Mouse (Mus musculus) G1E-ER4 (cell line): ENCODE measurements around the gene Nhlrc2. TPM values are rescaled to one million over a fixed set of nuclear protein-coding genes. Genes with fewer than 3 reads are reported as not detected.

ENCODE experiments used
- GATA1 ChIP-seq: IDR thresholded peaks from one replicate; pipeline ENCODE4 v1.8.0; 2012; ENCODE audit warnings: low read length, inconsistent platforms
- polyA plus RNA-seq: library from polyadenylated mRNA; stranded (reverse); fragments of >175 nt; gene quantifications from 2 replicates; pipeline ENCODE4 v1.2.3, GENCODE M21; 2012

The Nhlrc2 gene
- polyA plus RNA-seq, 1 experiment, result 9.9 TPM

DNA sequence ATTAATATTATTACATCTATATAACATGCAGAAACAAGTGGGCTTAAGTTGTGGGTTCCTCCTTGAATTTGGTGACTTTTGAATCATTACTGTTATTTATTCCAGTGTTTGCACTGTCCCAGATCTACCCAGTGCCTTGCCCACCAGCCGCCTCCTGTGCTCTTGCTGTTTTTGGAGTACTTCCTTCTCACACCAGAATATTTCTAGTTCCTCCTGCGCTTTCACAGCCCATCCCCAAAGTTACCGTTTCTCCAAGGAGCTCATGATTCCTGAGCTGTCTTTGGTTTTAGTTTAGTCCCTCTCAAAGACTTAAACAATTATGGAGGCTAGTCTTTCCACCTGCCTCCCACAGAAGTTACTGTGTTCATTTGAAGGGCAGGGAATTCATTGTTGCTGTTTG lies 15.4 kb downstream of the Nhlrc2 start:
- no peak for TF ChIP-seq GATA1

DNA sequence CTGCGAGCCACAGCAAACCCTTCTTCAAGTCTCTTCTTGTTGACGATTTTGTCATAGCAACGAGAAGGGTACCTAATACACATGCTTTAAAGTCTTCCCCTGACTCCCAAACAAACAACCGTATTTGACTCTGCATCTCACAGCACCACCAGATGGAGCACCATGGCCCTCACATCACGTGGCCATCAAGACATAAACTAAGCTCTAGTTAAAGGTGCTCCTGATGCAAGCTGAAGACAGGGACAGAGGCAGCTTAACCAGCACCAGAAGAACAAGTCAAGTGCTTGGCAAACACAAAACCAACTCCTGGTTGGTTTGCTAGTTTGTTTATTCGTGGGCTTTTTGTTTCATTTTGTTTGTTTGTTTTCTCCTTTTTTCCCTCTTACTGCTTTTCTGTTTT lies 17.3 kb downstream of the Nhlrc2 start:
- no peak for TF ChIP-seq GATA1

DNA sequence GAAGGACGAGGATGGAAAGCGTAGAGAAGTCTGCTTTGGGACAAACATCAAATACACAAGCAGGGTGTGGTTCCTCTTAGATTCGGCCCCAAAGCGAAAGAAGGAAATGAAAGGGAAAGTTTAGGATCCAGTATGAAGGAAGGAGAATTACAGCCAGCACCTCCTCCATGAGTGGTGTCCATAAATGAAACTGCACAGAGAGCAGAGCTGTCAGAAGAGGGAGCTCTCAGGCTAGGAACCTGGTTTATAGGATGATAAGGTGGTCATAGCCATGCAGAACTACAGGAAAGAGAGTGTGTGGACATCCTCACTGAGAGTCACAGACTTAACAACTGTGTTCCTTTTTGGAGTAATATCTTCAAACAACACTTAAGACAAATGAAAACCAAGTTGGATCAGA lies 18.0 kb downstream of the Nhlrc2 start:
- TF ChIP-seq GATA1, result no peak

DNA sequence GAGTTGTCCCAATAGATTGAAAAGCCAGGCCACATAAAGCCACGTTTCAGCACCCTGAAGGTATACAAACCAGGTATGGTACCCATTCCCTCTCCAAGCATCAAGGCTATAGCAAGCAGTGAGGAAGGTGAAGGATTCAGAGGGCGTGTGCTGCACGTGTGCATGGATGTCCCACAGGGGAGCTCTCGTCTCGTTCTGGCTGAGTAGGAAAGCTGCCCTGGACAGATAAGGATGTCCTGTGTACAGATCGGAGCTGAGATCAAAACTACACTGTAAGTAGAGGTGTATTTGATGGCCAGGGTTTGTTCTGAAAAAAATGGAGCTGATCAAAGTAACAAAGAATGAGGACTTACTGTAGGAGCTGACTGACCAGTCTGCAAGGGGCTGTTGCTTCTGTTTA lies 18.9 kb downstream of the Nhlrc2 start:
- no peak for TF ChIP-seq GATA1

DNA sequence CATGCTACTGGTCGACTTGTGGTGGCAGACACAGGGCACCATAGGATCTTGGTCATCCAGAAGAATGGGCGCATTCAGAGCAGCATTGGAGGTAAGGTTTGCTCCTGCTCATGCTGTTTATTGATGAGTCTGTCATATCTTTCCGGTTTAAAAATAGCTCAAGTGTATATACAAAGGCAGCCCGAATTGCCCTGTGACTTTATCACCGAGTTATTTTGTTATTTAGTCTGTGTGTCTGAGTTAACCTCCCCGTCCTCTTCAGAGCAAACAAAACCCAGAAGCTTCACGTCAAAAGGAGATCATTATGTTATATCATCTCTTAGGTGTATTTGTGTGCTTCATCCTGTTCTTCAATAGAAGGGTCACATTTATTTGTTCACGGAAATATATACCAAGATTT lies 22.7 kb downstream of the Nhlrc2 start:
- TF ChIP-seq GATA1, result no peak

DNA sequence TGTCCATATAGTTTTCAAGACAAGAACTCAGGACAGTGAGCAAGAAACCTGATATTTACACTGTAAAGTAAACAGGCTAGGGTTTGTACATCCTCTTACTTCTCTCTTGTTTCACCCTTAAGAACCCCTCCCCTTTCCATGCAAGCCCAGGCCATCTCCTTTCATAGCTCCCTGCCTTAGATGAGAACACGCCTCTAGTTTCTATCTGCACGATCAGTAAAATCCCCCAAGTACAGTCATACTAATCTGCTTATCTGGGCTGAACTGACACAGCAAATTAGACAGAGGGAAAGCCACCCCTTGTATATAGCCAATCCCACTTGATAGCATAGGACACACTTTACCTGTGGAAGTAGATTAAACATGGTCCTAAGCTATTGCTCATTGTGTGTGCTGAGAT lies 23.2 kb downstream of the Nhlrc2 start:
- TF ChIP-seq GATA1, result peak; percentile 77

DNA sequence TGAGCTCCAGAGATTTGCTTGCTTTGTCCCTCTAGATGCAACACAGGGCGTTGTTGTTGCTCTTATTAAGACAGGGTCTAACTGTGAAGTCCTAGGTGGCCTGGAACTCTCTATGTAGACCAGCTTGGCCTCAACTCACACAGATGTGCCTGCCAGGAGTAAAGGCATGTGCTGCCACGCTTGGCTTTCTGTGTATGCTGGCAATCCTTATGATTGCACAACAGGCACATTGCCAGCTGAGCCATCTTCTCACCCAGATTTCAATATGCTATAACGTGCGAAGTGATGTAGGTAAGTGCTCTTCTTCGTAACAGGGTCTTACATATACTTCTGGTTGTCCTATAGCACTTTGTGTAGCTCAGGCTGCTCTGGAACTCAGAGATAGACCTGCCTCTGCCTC lies 23.9 kb downstream of the Nhlrc2 start:
- TF ChIP-seq GATA1, result no peak

DNA sequence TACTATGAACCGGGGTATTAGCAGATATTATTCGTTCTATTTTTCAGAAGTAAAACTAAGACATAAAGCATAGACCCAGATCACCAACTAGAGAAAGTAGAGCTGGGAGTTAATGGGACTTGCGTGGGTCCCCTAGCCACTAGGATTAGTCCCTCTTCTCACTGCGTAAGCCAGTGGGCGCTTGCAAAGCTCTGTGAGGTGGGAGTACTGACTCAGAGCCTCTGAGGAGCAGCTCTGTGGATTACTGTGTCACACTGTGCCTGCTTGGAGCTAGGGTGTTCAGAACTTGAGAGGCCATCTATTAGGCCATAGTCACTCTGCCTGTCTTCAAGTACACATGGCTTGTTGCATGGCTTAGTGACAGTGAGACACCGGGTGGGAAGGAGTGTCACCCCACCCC lies 25.1 kb downstream of the Nhlrc2 start:
- no peak for TF ChIP-seq GATA1

DNA sequence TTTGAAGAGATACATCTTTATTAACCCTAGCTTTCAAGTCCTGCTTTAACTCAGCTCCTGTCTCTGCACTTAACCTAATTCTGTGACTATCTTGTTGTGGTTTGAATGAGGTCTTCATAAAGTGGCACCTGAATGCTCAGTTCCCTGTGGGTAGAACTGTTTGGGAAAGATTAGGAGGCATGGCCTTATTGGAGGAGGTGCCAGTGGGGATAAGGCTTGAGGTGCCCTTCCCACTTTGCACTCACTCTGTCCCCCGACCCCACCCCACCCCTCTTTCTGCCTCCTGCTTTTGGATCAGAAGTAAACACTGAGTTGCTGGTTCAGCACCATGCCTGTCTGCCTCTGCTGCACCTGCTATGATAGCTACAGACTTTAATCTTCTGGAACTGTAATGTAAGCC lies 29.7 kb downstream of the Nhlrc2 start:
- no peak for TF ChIP-seq GATA1

DNA sequence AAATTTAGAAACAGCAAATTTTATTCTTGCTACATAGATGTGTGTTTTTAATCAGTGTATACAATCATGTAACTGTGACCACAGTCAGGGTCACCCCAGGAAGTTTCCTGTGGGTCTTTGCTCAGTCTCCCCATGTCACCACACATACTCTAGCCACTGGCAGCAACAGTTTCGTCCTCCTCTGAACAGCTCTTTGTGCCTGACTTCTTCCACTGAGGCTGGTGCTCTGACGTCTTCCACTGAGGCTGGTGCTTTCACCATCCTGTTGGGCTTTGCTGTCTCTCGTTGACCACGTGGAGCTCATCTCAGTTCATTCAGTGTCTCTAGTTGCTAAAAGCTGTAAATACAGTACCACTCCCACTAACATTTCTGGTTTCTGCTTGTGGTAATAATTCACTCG lies 33.9 kb downstream of the Nhlrc2 start:
- TF ChIP-seq GATA1, result no peak

DNA sequence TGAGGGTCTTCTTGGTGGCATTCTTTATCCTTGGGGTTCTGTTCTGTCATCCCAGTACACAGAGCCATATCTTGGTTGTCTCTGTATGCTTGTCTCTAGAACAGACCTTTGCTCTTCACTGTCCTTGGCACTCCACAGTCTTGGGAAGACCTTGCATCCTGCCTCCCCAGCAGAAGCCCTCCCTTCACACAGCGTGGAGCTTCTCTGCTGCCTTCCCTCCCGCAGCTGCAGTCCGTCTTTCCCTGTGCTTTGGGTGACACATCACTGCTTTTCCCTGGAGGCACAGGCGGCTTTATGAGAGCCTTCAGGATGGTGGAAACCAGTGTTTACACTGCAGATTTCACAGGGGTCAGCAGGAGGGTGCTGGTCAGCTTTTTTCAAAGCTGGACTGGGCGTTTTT lies 35.7 kb downstream of the Nhlrc2 start:
- no peak for TF ChIP-seq GATA1

DNA sequence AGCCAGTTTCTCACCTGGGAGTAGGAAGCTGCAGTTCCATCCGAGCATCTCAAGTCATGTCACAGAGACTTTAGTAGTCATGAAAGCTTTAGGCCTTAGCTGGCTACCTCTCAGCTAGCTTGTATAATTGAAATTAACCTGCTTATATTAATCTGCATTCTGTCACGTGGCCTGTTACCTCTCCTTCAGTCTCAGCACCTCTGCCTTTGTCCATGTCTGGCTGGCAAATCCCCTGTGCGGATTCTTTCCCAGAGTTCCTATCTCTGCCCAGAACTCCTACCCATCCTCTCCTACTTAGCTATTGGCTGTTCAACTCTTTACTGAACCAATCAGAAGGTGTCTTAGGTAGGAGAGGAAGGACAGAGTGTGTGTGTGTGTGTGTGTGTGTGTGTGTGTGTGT lies 36.2 kb downstream of the Nhlrc2 start:
- TF ChIP-seq GATA1, result no peak

DNA sequence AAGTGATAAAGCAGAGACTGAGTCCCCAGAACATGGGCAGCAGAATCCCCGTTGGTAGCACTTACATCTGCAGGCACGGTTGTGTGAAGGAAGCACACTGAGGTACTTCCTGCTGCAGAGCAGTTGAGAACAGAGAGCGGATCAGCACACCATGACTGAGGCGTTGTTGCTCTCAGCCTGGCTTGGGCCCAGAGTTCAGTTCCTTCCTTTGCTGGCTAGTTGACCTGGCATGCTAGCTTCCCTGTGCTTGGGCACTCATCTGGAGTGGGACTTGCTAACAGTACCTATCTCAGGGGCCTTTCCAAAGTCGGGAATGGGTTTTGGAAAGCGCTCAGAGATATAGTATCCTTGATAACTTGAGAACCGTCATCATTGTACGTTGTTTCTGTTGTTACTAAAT lies 38.3 kb downstream of the Nhlrc2 start:
- no peak for TF ChIP-seq GATA1

DNA sequence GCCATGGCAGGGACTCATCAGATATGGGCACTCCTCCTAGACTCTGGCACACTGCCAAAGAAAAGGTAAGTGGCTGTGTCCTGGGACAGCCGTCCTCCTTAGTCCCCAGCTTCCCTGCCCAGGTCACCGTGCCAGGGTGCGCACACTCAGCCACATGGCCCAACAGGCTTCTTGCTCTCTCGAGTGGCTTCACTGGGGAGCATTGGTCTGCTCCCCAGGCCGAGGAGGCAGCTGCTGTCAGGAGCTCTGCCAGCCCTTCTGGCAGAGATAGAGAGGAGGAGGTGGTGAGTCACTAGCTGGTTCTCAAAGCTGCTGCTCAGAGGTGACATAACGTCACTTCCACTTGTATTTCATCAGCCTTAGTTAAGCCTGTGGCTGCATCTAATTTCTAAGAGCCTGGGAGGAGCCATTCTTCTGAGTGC lies 40.2 kb downstream of the Nhlrc2 start:
- no peak for TF ChIP-seq GATA1

DNA sequence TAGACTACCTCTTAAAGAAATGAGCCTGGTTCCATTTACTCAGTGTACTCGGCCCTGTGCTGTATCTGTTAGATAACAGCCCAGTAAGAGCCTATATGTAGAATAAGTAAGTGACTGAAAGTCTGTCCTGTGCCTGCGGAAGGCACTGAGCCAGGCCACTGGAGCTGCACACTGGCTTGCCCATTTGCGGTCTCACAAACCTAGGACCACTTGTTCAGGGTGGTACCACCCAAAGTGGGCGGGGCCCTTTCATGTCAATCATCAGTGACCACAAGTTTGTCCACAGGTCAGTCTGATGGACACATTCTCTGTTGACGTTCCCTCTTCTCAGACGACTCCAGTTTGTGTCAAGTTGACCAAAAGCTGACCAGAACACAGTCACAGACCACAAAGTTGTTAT lies 40.9 kb downstream of the Nhlrc2 start:
- TF ChIP-seq GATA1, result no peak

DNA sequence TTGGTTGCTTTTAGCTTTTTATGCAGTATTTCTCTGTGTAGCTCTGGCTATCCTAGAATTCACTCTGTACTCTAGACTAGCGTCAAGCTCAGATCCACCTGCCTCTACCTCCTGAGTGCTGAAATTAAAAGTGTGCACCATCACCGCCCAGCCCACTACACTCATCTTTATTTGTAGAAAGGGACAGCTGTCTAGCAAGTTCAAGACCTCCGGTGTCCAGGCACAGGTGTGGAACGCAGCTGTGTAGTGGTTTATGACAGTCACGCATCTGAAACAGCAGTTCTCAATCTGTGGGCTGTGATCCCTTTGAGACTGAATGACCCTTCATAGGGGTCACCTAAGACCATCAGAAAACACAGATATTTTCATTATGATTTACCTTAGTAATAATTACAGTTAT lies 41.4 kb downstream of the Nhlrc2 start:
- no peak for TF ChIP-seq GATA1

DNA sequence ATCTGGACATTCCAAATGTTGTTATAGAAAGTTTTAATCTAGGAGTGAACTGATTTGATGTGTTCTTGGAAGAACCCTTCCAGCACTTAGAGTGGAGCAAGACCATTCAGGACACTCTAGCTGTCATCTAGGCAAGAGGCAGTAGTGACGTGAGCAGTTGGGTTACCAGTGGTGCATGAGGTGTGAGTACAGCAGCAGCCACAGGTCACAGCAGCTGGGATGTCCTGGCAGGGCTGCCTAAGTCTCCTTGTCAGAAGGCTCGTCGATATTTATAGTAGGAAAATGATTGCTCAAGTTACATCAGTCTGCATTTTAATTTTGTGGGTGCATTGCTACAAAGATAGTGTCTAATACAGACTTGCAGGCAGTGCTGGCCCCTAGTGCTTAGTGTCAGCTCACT lies 42.2 kb downstream of the Nhlrc2 start:
- no peak for TF ChIP-seq GATA1

DNA sequence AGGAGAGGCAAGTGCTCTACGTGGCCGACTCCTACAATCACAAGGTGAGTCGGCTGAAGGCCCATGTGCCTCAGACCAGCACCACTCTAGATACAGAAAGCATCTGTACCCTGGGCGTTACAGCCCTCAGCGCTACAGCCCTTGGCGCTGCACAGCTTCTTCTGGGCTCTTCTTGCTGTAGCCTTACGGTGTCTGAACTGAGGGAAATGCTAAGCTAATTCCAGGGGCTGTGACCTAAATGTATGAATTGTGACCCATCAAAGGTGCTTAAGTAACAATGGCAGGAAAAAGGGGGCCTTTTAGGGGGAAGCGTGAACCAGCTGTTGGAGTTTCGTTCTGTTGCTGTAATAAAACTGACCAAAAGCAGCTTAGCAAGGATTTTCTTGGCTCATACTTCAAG lies 44.4 kb downstream of the Nhlrc2 start:
- no peak for TF ChIP-seq GATA1

DNA sequence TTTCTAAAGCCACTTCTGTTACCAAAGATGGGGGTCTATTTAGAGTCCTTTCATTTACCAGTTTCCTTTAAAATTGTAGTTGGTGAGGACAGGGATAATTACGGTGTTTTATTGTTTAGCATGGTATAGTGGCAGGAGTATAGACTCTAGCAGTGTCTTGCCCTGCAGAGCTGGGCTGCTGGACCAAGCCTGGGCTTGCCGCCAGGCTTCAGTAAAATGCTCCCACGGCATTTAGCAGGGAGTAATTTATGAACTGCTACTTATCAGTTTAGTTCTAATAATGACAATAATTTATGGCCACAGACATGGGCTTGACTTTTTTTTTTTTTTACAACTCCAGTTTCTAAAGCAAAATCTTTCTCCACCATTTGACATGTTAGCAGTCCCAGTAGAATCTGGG lies 51.9 kb downstream of the Nhlrc2 start:
- no peak for TF ChIP-seq GATA1

DNA sequence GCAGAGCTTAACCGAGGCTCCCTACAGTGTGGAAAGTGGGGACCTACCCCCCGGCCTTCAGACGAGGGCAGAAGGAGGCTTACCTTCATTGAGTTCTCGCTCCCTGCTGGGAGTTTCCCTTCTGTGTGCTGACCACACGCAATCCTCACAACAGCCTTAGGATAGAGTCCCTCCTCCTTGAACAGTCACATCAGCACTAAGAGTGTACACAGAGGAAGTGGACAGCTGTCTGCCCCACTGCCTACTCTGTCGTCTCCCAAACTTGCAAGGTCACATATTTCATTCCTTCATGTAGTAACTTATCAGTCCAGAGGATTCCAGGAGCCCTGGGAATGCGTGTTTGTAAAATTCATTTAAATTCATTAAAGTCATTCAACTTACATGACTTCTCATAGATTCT lies 52.7 kb downstream of the Nhlrc2 start:
- TF ChIP-seq GATA1, result no peak
